Mouse (Mus musculus): ENCODE measurements at regions not wholly inside any gene's neighbourhood (a gene's known extent, or its start where the extent isn't known, plus 50 kb on each side); places are given as distances from the start of the nearest gene placed in this dataset.

DNA sequence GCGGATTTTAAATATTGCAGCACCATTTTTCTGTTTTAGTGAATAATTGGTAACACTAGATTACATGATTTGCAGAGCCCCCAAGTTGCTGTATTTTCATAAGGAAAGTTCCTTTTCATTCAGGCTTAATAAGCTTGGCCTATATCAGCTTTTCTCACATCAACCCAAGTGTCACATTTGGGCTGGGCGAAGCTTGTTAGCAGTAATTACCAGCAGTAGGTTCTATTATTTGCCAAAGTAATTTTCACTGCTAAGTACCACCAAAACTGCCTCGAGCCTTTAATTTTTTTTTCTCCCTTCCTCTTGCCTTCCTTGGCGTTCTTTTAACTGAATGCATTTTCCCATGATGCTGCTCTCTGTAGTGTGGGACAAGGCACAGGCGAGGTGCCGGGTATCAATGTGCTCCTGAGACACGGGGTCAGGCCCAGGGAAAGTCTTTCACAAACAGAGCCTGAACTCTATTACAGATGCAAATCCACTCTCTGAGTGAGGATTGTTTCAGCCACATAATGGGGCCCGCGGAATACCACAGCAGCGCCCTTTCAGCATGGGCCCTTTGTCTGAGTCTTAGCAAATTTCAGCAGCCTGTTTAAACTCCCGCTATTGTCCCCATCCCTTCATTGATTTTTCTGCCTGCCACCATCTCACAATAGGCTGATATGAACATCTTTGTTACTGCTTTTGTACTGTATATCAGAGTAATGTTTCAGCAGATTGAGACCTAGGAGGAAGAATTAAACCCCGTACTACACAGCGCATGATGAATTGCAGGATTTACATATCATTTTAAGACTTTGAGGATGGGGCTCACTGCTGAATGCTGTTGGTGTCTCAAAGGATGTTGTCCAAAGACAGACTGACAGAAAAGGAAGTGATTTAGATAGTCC is 205.1 kb upstream of the Epha3 start:
- H3K27ac ChIP-seq, result no peak overlapping the region
- no peaks in the 10 kb centered on the region for H3K4me1 ChIP-seq
- ATAC-seq (ENCODE audit: insufficient number of reproducible peaks, low FRiP score, low TSS enrichment, low read depth), result no peak
- no peak overlapping the region for H3K9ac ChIP-seq
- 47% methylated on average over 13 of the region's 13 CpGs for WGBS
- no peak overlapping the region for H3K4me2 ChIP-seq
- no peak overlapping the region for H3K4me3 ChIP-seq
- no peaks in the 10 kb centered on the region for H3K27me3 ChIP-seq
- H3K36me3 ChIP-seq, result no peaks in the 10 kb centered on the region
- no peaks in the 10 kb centered on the region for H3K9me3 ChIP-seq

DNA sequence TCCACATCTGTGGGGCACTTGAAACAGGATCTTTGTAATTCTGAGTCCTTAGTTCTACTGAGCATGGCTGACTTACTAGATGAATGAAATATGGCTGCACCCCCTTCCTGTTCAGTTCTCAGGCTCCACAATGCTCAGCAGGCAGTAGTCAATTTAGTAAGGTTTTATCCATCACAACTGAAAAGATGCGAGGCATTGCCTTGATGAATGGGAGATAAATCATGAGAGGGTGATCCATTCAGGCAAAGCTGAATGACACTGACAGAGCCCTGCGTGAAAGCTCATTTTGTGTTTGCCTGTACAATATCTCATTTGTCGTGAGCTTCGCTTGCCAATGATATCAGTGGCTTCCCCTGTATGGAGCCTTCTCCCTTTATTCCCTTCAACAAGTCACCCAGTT is 198.6 kb upstream of the Epha3 start:
- Histone ChIP-seq H3K9ac (no peak overlapping the region), H3K9me3 (no peaks in the 10 kb centered on the region), H3K36me3 (no peaks in the 10 kb centered on the region), H3K27me3 (no peaks in the 10 kb centered on the region), H3K4me3 (no peak overlapping the region), H3K4me1 (no peaks in the 10 kb centered on the region), H3K4me2 (no peak overlapping the region), H3K27ac (no peak overlapping the region)
- no peak for ATAC-seq (ENCODE audit: insufficient number of reproducible peaks, low FRiP score, low TSS enrichment, low read depth)
- 87% methylated on average over 4 of the region's 4 CpGs for WGBS

DNA sequence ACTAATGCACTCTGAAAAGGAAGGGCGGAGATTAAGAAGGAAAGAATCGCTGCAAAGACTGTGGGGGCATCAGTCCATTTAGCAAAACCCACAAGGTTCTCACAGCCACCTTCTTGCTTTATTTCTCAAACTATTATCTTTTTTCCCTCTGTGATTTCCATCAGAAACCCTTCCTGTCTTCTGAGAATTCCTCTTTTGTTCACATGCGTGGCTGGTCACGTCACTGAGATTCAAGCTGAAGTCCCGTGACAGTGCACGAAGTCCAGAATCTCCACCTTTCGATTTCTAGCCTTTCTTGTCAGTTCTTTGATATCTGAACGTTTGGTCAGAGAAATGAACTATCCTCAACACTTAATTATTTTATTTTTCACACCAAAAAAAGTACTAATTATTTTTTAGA is 194.7 kb upstream of the Epha3 start:
- Histone ChIP-seq H3K4me3 (no peak overlapping the region), H3K4me1 (no peaks in the 10 kb centered on the region), H3K9me3 (no peaks in the 10 kb centered on the region), H3K9ac (no peak overlapping the region), H3K27ac (no peak overlapping the region), H3K4me2 (no peak overlapping the region), H3K27me3 (no peaks in the 10 kb centered on the region), H3K36me3 (no peaks in the 10 kb centered on the region)
- no peak for ATAC-seq (ENCODE audit: insufficient number of reproducible peaks, low FRiP score, low TSS enrichment, low read depth)
- 77% methylated on average over 8 of the region's 8 CpGs for WGBS

DNA sequence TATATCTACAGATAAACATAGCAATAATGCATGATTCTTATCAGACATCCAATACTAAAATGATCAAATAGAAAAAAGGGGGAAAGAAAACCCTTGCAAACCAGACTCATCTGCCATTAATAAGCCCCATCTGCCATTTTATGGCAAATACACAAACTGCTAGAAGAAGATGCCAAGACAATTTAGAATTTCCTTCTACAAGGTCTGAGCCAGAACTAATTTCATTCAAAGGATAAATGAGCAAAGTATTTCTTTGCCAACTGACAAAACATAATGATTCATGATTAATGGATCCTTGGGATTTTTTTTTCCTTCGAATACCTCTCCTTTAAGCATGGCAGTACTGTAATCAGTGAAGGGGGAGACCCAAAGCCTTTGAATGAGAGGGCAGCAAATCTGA is 190.4 kb upstream of the Epha3 start:
- Histone ChIP-seq H3K27me3 (no peaks in the 10 kb centered on the region), H3K9me3 (no peaks in the 10 kb centered on the region), H3K4me1 (no peaks in the 10 kb centered on the region), H3K4me3 (no peak overlapping the region), H3K27ac (no peak overlapping the region), H3K9ac (no peak overlapping the region), H3K36me3 (no peaks in the 10 kb centered on the region), H3K4me2 (no peak overlapping the region)
- 61% methylated on average over 1 of the region's 1 CpGs for WGBS
- ATAC-seq (ENCODE audit: insufficient number of reproducible peaks, low FRiP score, low TSS enrichment, low read depth), result no peak

DNA sequence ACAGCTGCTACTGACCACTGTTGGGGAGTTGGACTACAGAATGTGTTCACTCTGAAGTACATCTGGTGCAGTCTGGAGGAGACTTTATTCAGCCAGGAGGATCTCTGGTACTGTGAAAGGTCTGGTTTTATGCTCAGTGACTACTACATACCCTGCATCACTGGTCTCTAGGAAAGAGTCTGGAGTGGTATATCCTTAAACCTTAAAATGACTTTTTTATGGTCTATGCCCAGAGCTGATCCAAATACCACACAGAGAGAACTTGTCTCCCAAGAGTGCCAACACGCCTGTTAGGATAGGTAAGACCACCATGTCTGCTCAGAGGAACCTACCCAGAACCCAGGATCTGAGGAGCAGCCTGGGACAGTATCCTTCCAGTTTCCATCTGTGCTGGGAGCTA is 184.1 kb upstream of the Epha3 start:
- no peak overlapping the region for H3K9ac ChIP-seq
- H3K4me3 ChIP-seq, result no peak overlapping the region
- no peaks in the 10 kb centered on the region for H3K4me1 ChIP-seq
- H3K27me3 ChIP-seq, result no peaks in the 10 kb centered on the region
- H3K4me2 ChIP-seq, result no peak overlapping the region
- 68% methylated on average over 1 of the region's 1 CpGs for WGBS
- H3K27ac ChIP-seq, result no peak overlapping the region
- no peak for ATAC-seq (ENCODE audit: insufficient number of reproducible peaks, low FRiP score, low TSS enrichment, low read depth)
- H3K36me3 ChIP-seq, result no peaks in the 10 kb centered on the region
- H3K9me3 ChIP-seq, result no peaks in the 10 kb centered on the region

DNA sequence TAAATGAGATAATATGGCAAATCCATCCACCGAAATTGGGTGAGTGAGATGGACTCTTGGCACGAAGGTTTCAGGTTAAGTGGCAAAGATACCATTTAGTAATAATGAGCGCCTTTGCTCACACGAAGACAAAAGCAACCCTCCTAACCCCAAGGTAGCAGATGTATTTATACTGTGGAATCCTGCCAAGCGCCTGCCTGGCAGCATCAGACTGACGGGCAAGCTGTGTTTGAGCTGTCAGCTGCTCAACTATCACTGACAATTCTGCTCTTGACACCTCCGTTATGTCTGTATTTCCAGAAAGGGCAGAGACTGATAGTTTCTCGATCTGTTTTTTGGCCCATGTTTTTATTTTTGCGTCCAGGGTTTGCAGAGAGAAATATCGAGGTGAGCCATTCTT is 169.1 kb upstream of the Epha3 start:
- no peak overlapping the region for H3K27ac ChIP-seq
- no peak overlapping the region for H3K9ac ChIP-seq
- no peaks in the 10 kb centered on the region for H3K9me3 ChIP-seq
- no peak for ATAC-seq (ENCODE audit: insufficient number of reproducible peaks, low FRiP score, low TSS enrichment, low read depth)
- 79% methylated on average over 10 of the region's 10 CpGs for WGBS
- H3K4me2 ChIP-seq, result no peak overlapping the region
- H3K27me3 ChIP-seq, result no peaks in the 10 kb centered on the region
- no peaks in the 10 kb centered on the region for H3K36me3 ChIP-seq
- no peak overlapping the region for H3K4me3 ChIP-seq
- H3K4me1 ChIP-seq, result no peaks in the 10 kb centered on the region

DNA sequence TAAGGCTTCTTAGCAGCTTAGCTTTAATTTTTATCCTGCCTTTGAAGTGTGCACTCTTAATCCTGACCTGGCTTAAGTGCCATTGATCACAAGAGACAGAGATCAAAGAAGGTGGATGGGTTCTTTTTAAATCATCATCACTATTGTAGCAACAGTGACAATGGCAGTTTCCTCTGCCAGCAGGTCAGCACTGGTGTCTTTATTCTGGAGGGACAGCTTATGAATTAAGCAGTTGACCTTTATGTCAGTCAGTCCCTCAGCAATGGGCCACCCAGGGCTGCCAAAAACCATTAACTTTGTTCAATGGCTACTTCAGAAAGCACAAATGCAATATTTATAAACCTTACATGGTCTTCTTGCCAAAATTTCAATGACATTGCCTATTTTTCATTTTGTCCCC is 160.0 kb upstream of the Epha3 start:
- no peak overlapping the region for H3K4me3 ChIP-seq
- no peaks in the 10 kb centered on the region for H3K36me3 ChIP-seq
- no peak overlapping the region for H3K9ac ChIP-seq
- H3K27ac ChIP-seq, result no peak overlapping the region
- H3K9me3 ChIP-seq, result no peaks in the 10 kb centered on the region
- ATAC-seq (ENCODE audit: insufficient number of reproducible peaks, low FRiP score, low TSS enrichment, low read depth), result no peak
- no peaks in the 10 kb centered on the region for H3K27me3 ChIP-seq
- H3K4me2 ChIP-seq, result no peak overlapping the region
- H3K4me1 ChIP-seq, result no peaks in the 10 kb centered on the region

DNA sequence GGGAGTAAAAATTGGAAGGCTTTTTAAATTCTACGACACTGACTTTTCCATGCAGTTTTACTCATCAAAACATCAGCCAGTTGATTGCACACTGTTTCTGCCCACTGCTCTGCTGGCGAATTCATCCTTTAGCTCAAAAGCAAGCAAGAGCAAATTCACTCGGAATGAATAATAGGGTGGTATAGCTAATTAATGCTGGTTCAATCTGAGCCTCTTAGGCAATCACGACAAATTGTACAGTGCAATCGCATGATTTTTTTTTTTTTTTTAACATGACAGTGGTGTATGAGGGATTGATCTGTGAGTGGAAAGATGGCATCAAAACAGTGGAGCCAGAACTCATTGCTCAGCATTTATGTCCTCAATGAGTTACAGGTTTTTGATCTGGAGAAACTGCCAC is 136.9 kb upstream of the Epha3 start:
- no peaks in the 10 kb centered on the region for H3K36me3 ChIP-seq
- no peak overlapping the region for H3K27ac ChIP-seq
- no peak overlapping the region for H3K4me3 ChIP-seq
- 83% methylated on average over 5 of the region's 5 CpGs for WGBS
- H3K4me1 ChIP-seq, result no peaks in the 10 kb centered on the region
- H3K4me2 ChIP-seq, result no peak overlapping the region
- H3K9ac ChIP-seq, result no peak overlapping the region
- no peak for ATAC-seq (ENCODE audit: insufficient number of reproducible peaks, low FRiP score, low TSS enrichment, low read depth)
- no peaks in the 10 kb centered on the region for H3K27me3 ChIP-seq
- no peaks in the 10 kb centered on the region for H3K9me3 ChIP-seq

DNA sequence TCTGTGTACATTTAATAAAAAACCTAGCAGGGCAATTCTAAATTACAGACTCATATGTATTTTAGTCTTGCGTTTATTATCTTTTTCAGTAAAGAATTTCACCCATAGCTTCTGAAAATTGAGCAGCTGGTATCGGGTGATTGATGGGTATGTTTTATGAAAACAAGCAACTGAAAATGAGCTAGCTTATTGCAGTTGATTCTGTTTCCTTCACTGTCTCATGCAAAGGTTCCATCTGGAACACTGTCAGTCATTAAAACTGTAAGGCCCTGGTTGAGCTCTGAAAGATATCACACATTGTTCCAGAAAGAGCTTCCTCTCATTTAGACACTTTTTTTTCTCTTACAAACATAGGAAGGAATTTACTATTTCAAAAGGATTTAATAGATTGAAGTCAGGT is 103.4 kb upstream of the Epha3 start:
- no peak overlapping the region for H3K9ac ChIP-seq
- 85% methylated on average over 2 of the region's 2 CpGs for WGBS
- no peaks in the 10 kb centered on the region for H3K27me3 ChIP-seq
- H3K4me3 ChIP-seq, result no peak overlapping the region
- H3K4me1 ChIP-seq, result no peaks in the 10 kb centered on the region
- ATAC-seq (ENCODE audit: insufficient number of reproducible peaks, low FRiP score, low TSS enrichment, low read depth), result no peak
- no peak overlapping the region for H3K4me2 ChIP-seq
- H3K9me3 ChIP-seq, result no peaks in the 10 kb centered on the region
- H3K27ac ChIP-seq, result no peak overlapping the region
- H3K36me3 ChIP-seq, result no peaks in the 10 kb centered on the region

DNA sequence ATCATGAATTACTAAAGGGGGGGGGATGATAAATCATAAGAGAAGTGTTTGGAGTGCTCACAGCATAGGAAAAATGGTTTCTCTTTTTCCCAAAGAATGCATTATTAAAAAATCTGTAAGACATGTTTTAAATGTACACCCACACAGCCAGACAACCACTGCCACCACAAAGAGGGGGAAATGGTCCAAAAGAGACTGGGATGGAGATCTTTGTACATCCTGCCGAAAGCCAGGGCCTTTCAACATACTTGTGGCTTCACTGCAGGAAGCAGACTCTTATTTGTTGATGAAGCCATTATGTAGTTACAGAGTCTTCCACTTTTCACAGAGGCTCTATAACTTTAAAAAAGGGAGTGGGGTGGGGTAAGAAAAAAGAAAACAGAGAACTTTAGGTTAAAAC is 96.8 kb upstream of the Epha3 start:
- H3K4me3 ChIP-seq, result no peak overlapping the region
- H3K9ac ChIP-seq, result no peak overlapping the region
- H3K27me3 ChIP-seq, result no peaks in the 10 kb centered on the region
- no peak overlapping the region for H3K27ac ChIP-seq
- no peak overlapping the region for H3K4me2 ChIP-seq
- no peaks in the 10 kb centered on the region for H3K36me3 ChIP-seq
- no peaks in the 10 kb centered on the region for H3K9me3 ChIP-seq
- no peak for ATAC-seq (ENCODE audit: insufficient number of reproducible peaks, low FRiP score, low TSS enrichment, low read depth)
- 45% methylated on average over 1 of the region's 1 CpGs for WGBS
- H3K4me1 ChIP-seq, result no peaks in the 10 kb centered on the region

DNA sequence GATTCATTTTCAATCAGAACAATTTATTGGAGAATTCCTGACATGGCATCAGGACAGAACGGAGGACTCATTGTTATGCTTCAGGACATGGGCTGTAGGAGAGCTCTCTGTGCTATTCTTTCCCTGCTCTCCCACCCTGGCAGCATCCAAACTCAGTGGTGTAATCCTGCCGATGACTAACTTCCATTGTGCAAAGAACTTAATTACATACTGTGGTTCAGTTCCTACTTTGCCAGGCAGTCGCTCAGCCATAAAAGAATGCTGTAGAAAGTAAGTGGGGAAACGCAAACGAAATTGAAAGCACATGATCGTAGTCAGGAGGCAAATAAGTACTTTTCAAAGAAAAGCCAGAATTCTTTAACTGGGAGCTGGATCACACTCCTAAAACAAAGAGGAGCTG is 94.2 kb upstream of the Epha3 start:
- Histone ChIP-seq H3K9ac (no peak overlapping the region), H3K4me2 (peak overlapping the region; percentile 15; the same call in 1 of the 2 replicates), H3K9me3 (no peaks in the 10 kb centered on the region), H3K27ac (no peak overlapping the region), H3K27me3 (no peaks in the 10 kb centered on the region), H3K36me3 (no peaks in the 10 kb centered on the region), H3K4me1 (no peaks in the 10 kb centered on the region), H3K4me3 (0 out of 2 replicates have a peak overlapping the region, but pooled peaks have one; percentile 5)
- WGBS, result 19% methylated on average over 6 of the region's 6 CpGs
- ATAC-seq (ENCODE audit: insufficient number of reproducible peaks, low FRiP score, low TSS enrichment, low read depth), result no peak

DNA sequence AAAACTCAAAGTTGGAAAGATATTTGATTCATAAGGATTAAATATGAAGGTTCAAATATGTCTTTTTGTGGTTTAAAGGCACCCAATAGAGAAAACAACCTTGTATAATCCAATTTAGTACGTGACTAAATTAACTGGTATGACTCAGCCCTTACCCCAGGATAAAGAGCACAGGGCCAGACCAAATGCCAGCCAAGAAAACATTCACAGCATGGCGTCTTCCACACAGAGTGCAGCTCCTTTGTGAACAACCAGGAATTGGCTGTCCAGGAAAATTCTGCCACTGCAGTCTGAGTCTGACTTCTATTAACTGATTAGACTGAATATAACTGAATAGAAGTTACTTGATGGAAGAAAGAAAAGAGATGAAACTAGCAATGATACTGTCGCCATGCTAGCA is 61.2 kb upstream of the Epha3 start:
- ATAC-seq (ENCODE audit: insufficient number of reproducible peaks, low FRiP score, low TSS enrichment, low read depth), result no peak
- WGBS, result 68% methylated on average over 3 of the region's 3 CpGs
- H3K36me3 ChIP-seq, result no peaks in the 10 kb centered on the region
- no peaks in the 10 kb centered on the region for H3K27me3 ChIP-seq
- H3K4me3 ChIP-seq, result no peak overlapping the region
- no peak overlapping the region for H3K9ac ChIP-seq
- H3K9me3 ChIP-seq, result no peaks in the 10 kb centered on the region
- H3K4me2 ChIP-seq, result no peak overlapping the region
- no peaks in the 10 kb centered on the region for H3K4me1 ChIP-seq
- no peak overlapping the region for H3K27ac ChIP-seq

DNA sequence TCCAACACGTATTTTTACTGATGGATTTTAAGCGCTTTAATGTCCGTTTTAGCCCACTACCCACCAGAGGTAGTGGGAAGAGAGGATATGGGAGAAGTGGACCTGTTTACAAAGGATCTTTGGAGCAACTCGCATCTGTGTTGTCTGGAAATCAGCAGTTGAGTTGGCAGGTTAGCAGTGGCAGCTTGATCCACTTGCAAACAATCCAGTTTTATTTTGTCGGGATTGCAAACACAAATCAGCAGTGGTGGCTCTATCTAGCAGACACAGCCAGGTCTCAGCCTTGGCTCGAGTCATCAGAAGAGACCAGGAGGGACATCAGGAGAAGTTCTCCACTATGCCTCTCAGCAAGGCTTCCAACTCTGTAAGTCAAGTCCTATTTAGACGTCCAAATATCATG is 57.2 kb upstream of the Epha3 start:
- Histone ChIP-seq H3K27me3 (no peaks in the 10 kb centered on the region), H3K4me2 (no peak overlapping the region), H3K36me3 (no peaks in the 10 kb centered on the region), H3K27ac (no peak overlapping the region), H3K9ac (no peak overlapping the region), H3K9me3 (no peaks in the 10 kb centered on the region), H3K4me1 (no peaks in the 10 kb centered on the region), H3K4me3 (no peak overlapping the region)
- 81% methylated on average over 7 of the region's 7 CpGs for WGBS
- no peak for ATAC-seq (ENCODE audit: insufficient number of reproducible peaks, low FRiP score, low TSS enrichment, low read depth)
